Mouse (Mus musculus): ENCODE measurements around the gene H1f0. TPM values are rescaled to one million over a fixed set of nuclear protein-coding genes. Genes with fewer than 3 reads are reported as not detected.

The H1f0 gene
- 100 to 1,000 TPM; 122 to 250 (median 176) TPM for total RNA-seq (2022)

GRCm38 (mm10) chr15:79028237-79028738 is at the start of gene H1f0:
Gene H1f0, plus strand, starts transcription at chr15:79028450.
- DNase-seq = peak; percentile 89

- peak; percentile 75 for DNase-seq
Measured at GRCm38 (mm10) chr15:78978875-78979274, 49.4 kb upstream of the H1f0 start.

- no peak for DNase-seq
Measured at GRCm38 (mm10) chr15:78980084-78980483, 48.2 kb upstream of the H1f0 start.

- peak; percentile 93 for DNase-seq
Measured at GRCm38 (mm10) chr15:78982658-78983435, 45.4 kb upstream of the H1f0 start.

GRCm38 (mm10) chr15:78983436-78984285 is 44.6 kb upstream of the H1f0 start:
- DNase-seq = no peak

GRCm38 (mm10) chr15:78984286-78984778 is 43.9 kb upstream of the H1f0 start:
- no peak for DNase-seq

- DNase-seq = no peak
Measured at GRCm38 (mm10) chr15:78986536-78987220, 41.6 kb upstream of the H1f0 start.

GRCm38 (mm10) chr15:78988499-78988971 is 39.7 kb upstream of the H1f0 start:
- DNase-seq = peak; percentile 92

GRCm38 (mm10) chr15:78989152-78990092 is 38.8 kb upstream of the H1f0 start:
- DNase-seq = no peak

- no peak for DNase-seq
Measured at GRCm38 (mm10) chr15:78990093-78990463, 38.2 kb upstream of the H1f0 start.

GRCm38 (mm10) chr15:78990970-78991525 is 37.2 kb upstream of the H1f0 start:
- peak; percentile 59 for DNase-seq

GRCm38 (mm10) chr15:78992235-78992634 is 36.0 kb upstream of the H1f0 start:
- no peak for DNase-seq

GRCm38 (mm10) chr15:78992925-78993324 is 35.3 kb upstream of the H1f0 start:
- no peak for DNase-seq

GRCm38 (mm10) chr15:78995916-78996315 is 32.3 kb upstream of the H1f0 start:
- DNase-seq = no peak

- DNase-seq = no peak
Measured at GRCm38 (mm10) chr15:78996663-78997062, 31.6 kb upstream of the H1f0 start.

GRCm38 (mm10) chr15:78998348-78998747 is 29.9 kb upstream of the H1f0 start:
- no peak for DNase-seq

GRCm38 (mm10) chr15:78999586-78999985 is 28.7 kb upstream of the H1f0 start:
- no peak for DNase-seq

- DNase-seq = no peak
Measured at GRCm38 (mm10) chr15:79000357-79000791, 27.9 kb upstream of the H1f0 start.

GRCm38 (mm10) chr15:79001559-79001958 is 26.7 kb upstream of the H1f0 start:
- DNase-seq = no peak

GRCm38 (mm10) chr15:79002036-79002435 is 26.2 kb upstream of the H1f0 start:
- peak; percentile 81 for DNase-seq

- no peak for DNase-seq
Measured at GRCm38 (mm10) chr15:79003079-79003478, 25.2 kb upstream of the H1f0 start.
